Mouse (Mus musculus): ENCODE results near the gene Oxnad1. TPM values are rescaled to one million over a fixed set of nuclear protein-coding genes. Genes with fewer than 3 reads are reported as not detected.

Oxnad1 gene
- 17.7 and 24.5 TPM in 2 replicates for polyA plus RNA-seq (2015; fragmentation: Nextera tagmentation; extraction: Ambion mirVana)

DNA sequence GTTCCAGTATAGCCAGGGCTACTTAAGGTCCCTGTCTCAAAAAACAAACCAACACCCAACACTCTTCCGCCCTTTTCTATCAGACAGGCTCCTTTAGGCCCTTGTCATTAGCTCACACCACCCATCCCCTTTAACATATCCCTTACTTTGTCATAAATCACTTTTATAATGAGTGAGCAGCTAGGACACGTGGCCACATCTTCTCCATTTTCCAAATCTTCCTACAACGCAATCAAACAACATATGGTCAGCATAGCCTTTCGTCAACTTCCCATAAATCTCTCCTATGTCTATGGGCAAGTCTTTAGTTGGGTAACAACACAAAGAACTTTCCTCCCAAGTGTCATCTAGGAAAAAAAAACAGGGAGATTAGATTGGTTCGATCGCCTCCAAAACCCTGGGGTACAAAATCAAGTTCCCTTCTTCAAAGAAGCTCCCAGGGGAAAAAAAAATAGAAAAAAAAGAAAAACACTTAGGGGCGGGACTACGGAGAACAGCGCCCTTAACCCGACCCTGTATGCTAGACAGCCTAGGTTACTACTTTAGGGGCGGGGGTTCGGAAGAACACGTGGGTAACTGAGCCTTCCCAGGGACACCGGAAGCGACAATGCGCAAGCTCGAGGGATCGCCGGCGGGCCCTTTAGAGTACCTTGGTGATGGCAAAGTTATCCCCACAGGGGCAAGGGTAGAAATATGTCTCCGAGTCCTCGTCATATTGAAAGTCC, at the start of gene Oxnad1:
Gene Oxnad1 (plus strand): TSS at position 614 of the 725 bp plus-strand sequence.
- Histone ChIP-seq H3K27ac (peak within 1 kb of the TSS; percentile 91), H3K36me3 (peaks cover 28% of the 10 kb centered on the region), H3K4me1 (replicated peaks) (peaks cover 24% of the 10 kb centered on the region), H3K27me3 (no peaks in the 10 kb centered on the region), H3K9me3 (no peaks in the 10 kb centered on the region), H3K4me2 (peak within 1 kb of the TSS; percentile 79), H3K9ac (peak within 1 kb of the TSS; percentile 82), H3K4me3 (peak within 1 kb of the TSS; percentile 64)
- peak; percentile 97 for ATAC-seq (ENCODE audit: low FRiP score)
- WGBS: 3% methylated on average over 22 of the region's 22 CpGs

DNA sequence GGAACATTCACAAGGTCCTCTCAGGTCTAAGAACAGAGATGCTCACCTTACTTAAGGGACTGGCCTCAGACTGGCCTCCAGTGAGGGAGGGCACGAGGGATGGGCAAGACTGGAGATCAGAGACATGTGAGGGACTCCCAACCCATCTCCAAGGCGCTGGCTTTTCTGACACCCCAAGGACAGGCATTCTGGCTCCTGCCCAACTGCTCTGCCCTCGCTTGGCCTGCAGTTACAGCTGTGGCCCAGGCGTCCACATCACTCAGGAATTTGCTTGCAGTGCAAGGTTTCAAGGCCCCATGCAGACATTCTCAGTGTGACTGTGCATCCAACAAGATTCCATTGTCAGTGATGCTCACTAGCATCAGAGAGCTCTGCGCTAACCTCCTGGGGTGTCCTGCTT, 48.7 kb upstream of the Oxnad1 start:
- 76% methylated on average over 5 of the region's 5 CpGs for WGBS
- no peak overlapping the region for H3K27ac ChIP-seq
- no peak overlapping the region for H3K4me2 ChIP-seq
- H3K4me1 ChIP-seq (replicated peaks): no peaks in the 10 kb centered on the region
- no peaks in the 10 kb centered on the region for H3K27me3 ChIP-seq
- no peak overlapping the region for H3K9ac ChIP-seq
- H3K36me3 ChIP-seq: no peaks in the 10 kb centered on the region
- H3K9me3 ChIP-seq: no peaks in the 10 kb centered on the region
- no peak for ATAC-seq (ENCODE audit: low FRiP score)
- H3K4me3 ChIP-seq: no peak overlapping the region

DNA sequence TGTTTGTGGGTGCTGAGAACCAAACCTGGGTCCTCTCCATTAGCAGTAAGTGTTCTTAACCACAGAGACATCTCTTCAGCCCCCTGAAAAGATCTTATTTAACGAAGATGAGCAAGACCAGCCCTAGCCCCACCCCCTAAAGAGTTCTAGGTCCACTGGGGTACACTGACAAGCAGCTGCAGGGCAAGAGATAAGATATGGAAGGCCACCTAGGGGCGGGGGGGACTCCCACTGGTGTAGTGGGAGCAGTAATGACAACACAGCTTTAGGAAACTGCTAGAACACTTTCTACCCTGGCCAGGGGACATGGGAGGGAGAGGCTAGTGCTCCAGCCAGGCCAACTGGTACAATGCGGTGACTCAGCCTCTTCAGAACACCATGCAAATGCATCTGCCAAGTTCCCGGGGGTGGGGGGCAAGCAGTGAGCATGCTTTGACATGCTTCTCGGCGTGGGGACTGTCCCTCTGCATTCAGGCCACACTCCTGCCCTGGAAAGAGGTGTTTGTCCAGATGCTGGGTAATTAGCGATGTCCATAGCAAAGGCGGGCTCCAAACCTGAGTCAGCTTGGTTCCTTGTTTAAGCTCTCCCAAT, 47.4 kb upstream of the Oxnad1 start:
- H3K9me3 ChIP-seq: no peaks in the 10 kb centered on the region
- H3K4me3 ChIP-seq: no peak overlapping the region
- H3K4me2 ChIP-seq: no peak overlapping the region
- H3K36me3 ChIP-seq: no peaks in the 10 kb centered on the region
- 85% methylated on average over 8 of the region's 8 CpGs for WGBS
- H3K9ac ChIP-seq: no peak overlapping the region
- no peak for ATAC-seq (ENCODE audit: low FRiP score)
- no peak overlapping the region for H3K27ac ChIP-seq
- H3K27me3 ChIP-seq: no peaks in the 10 kb centered on the region
- H3K4me1 ChIP-seq (replicated peaks): no peaks in the 10 kb centered on the region

DNA sequence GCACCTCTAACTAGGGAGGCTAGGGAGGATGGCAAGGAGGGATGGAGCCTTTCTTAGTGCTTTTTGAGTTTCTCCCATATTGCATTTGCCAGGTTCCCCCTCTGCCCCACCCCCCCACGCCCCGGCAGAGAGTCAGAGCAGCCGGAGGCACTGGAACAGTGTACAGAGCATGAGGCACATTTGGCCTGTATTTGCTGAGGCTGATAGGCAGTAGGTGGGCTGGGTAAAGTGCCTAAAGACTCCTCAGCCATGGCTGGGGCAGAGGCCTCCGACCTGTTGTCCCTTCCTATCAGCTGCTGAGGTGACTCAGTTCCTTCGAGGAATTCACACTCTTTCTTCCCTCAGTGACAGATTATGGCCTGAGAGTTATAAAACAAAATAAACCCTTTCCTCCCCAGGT, 43.1 kb upstream of the Oxnad1 start:
- no peaks in the 10 kb centered on the region for H3K27me3 ChIP-seq
- no peaks in the 10 kb centered on the region for H3K9me3 ChIP-seq
- no peak for ATAC-seq (ENCODE audit: low FRiP score)
- H3K4me1 ChIP-seq (replicated peaks): no peaks in the 10 kb centered on the region
- no peak overlapping the region for H3K4me2 ChIP-seq
- H3K9ac ChIP-seq: no peak overlapping the region
- H3K4me3 ChIP-seq: no peak overlapping the region
- H3K27ac ChIP-seq: no peak overlapping the region
- 76% methylated on average over 5 of the region's 5 CpGs for WGBS
- no peaks in the 10 kb centered on the region for H3K36me3 ChIP-seq

DNA sequence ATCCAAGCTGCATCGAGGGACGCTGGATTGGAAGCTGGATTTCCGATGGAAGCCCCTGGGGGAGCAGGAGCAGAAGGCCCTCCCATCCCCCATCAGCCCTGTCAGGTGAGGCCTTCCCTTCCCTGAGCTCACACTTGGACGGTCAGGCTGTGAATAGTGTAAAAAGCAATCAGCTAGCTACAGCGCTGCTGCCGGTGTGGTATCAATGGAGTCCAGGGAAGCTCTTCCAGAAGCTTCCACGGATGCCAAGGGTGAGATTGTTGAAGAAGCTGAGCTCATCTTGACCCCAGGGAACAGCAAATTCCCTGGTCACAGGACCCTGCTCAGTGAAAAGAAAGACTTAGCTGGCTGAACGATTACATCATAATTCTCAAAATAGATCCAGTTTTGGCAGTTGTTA, 38.8 kb upstream of the Oxnad1 start:
- Histone ChIP-seq H3K9me3 (no peaks in the 10 kb centered on the region), H3K4me3 (no peak overlapping the region), H3K4me1 (replicated peaks) (no peaks in the 10 kb centered on the region), H3K36me3 (no peaks in the 10 kb centered on the region), H3K27ac (no peak overlapping the region), H3K9ac (peak overlapping the region; percentile 29; the same call in 1 of the 2 replicates), H3K4me2 (no peak overlapping the region), H3K27me3 (no peaks in the 10 kb centered on the region)
- WGBS: 79% methylated on average over 8 of the region's 8 CpGs
- no peak for ATAC-seq (ENCODE audit: low FRiP score)

DNA sequence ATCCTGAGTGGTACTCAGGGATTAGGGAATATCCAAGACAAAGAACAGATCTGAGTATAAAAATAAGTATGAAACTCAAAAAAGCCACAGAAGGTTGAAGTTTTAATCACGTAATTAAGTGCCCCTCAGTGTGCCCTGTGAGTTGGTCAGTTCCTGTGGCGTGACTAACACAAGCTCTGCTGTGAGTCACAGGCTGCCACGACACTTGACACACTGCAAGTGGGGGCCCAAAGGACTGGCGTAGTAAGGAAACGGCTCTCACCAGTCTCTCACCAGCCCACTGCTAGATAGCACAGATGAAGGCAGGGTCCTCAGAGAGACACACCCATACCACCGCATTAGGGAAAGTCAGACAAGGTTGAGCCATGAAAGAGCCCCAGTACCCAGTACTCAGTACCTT, 35.0 kb upstream of the Oxnad1 start:
- Histone ChIP-seq H3K36me3 (no peaks in the 10 kb centered on the region), H3K27me3 (no peaks in the 10 kb centered on the region), H3K9ac (no peak overlapping the region), H3K4me2 (no peak overlapping the region), H3K27ac (no peak overlapping the region), H3K4me3 (no peak overlapping the region), H3K4me1 (replicated peaks) (no peaks in the 10 kb centered on the region), H3K9me3 (no peaks in the 10 kb centered on the region)
- 88% methylated on average over 6 of the region's 6 CpGs for WGBS
- ATAC-seq (ENCODE audit: low FRiP score): no peak

DNA sequence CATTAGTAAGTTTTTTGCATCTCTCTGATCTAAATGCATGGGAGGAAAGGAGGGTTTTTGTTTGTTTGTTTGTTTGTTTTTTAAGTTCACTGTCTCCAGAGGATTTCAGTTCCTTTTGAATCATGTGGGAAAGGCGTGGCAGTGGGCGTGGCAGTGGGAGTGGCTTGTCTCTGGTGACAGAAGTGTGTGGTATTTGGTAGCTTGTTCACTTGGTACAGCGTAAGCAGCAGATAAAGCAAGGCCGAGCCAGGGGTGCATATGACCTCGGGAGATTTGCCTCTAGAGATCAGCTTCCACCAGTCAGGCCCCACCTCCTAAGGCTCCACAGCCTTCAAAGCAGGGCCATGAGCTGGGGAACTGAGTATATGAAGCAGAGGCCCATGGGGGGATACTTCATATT, 31.3 kb upstream of the Oxnad1 start:
- Histone ChIP-seq H3K36me3 (no peaks in the 10 kb centered on the region), H3K9ac (no peak overlapping the region), H3K4me3 (no peak overlapping the region), H3K4me1 (replicated peaks) (no peaks in the 10 kb centered on the region), H3K27ac (no peak overlapping the region), H3K9me3 (no peaks in the 10 kb centered on the region), H3K4me2 (no peak overlapping the region), H3K27me3 (no peaks in the 10 kb centered on the region)
- no peak for ATAC-seq (ENCODE audit: low FRiP score)
- WGBS: 88% methylated on average over 5 of the region's 5 CpGs

DNA sequence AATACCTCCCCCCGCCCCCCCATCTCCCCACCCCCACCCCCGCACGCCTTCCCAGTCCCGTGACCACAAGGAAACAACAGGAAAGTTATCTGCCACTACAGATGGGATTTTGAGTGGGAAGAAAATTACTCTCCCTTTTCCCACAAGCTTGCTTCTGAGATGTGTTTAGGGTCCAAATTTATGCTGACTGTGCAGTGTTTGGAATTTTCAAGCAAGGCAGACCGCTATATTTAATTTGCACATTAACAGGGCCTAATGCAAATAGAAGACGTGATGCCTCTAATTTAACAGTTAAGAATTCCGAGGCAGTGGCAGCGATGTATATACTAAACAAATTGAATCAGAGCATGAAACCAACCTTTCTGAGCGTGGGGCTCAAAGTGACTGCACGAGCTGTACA, 30.4 kb upstream of the Oxnad1 start:
- Histone ChIP-seq H3K9ac (no peak overlapping the region), H3K27ac (no peak overlapping the region), H3K9me3 (no peaks in the 10 kb centered on the region), H3K4me1 (replicated peaks) (no peaks in the 10 kb centered on the region), H3K27me3 (no peaks in the 10 kb centered on the region), H3K36me3 (no peaks in the 10 kb centered on the region), H3K4me3 (no peak overlapping the region), H3K4me2 (no peak overlapping the region)
- no peak for ATAC-seq (ENCODE audit: low FRiP score)
- WGBS: 72% methylated on average over 10 of the region's 10 CpGs

DNA sequence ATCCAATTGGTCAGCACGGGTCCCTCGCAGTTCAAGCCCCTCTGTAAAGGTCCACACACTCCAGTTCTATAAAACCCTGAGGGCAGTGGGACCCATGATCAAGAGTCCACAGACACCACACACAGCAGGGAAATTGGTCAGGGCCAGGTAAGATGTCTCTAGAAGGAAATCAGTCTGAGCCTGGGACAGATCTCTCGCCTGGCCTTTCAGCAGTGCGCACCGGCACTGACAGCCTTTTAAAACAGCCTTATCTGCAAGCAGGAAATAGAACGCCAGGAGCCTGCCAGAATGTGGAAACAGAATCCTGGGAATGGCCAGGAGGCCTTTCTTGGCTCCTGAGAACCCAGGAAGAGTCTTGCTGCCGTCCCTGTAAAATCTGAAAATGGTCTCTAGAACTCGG, 29.4 kb upstream of the Oxnad1 start:
- Histone ChIP-seq H3K27ac (no peak overlapping the region), H3K27me3 (no peaks in the 10 kb centered on the region), H3K4me2 (no peak overlapping the region), H3K9ac (0 out of 2 replicates have a peak overlapping the region, but pooled peaks have one; percentile 24), H3K36me3 (no peaks in the 10 kb centered on the region), H3K9me3 (no peaks in the 10 kb centered on the region), H3K4me3 (no peak overlapping the region), H3K4me1 (replicated peaks) (no peaks in the 10 kb centered on the region)
- no peak for ATAC-seq (ENCODE audit: low FRiP score)
- 86% methylated on average over 8 of the region's 8 CpGs for WGBS

DNA sequence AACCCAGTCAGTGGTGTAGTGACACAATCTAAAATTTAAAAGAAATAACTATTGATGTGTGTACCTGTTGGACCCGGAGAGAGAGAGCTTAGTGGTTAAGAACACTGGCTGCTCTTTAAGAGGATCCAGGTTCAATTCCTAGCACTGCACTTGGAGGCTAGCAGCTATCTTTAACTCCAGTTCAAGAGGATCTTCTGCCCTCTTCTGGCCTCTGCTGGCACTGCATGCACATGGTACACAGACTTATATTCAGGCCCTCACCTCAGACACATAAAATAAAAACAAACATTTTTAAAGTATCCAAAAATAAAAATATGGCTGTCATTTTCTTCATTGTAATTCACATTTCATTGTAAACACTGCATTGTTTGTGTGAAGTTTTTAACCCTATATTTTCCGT, 28.5 kb upstream of the Oxnad1 start:
- H3K4me1 ChIP-seq (replicated peaks): no peaks in the 10 kb centered on the region
- no peaks in the 10 kb centered on the region for H3K36me3 ChIP-seq
- no peak overlapping the region for H3K4me3 ChIP-seq
- no peak for ATAC-seq (ENCODE audit: low FRiP score)
- H3K27ac ChIP-seq: no peak overlapping the region
- H3K9me3 ChIP-seq: no peaks in the 10 kb centered on the region
- H3K9ac ChIP-seq: no peak overlapping the region
- WGBS: 97% methylated on average over 2 of the region's 2 CpGs
- no peaks in the 10 kb centered on the region for H3K27me3 ChIP-seq
- H3K4me2 ChIP-seq: no peak overlapping the region

DNA sequence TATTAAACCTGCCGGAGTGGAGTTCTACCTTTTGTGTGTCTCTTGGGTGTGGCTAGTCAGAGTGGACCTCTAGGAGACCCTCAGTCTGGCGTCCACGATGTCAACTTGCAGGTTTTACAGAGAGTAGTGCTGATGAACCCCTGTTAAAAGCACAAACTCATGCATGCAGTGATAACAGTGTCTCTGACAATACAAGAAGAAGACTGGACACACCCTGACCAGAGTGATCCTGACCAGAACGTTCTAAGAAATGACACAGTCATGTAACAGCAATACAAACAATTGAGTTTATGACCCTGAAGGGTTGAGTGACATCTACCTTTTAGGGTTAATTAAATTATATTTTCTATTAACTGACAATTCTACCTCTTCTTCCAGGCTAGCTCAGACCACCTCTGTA, 27.5 kb upstream of the Oxnad1 start:
- no peak overlapping the region for H3K4me2 ChIP-seq
- no peak overlapping the region for H3K27ac ChIP-seq
- 88% methylated on average over 4 of the region's 4 CpGs for WGBS
- H3K9ac ChIP-seq: no peak overlapping the region
- H3K36me3 ChIP-seq: no peaks in the 10 kb centered on the region
- no peaks in the 10 kb centered on the region for H3K9me3 ChIP-seq
- H3K27me3 ChIP-seq: no peaks in the 10 kb centered on the region
- no peak overlapping the region for H3K4me3 ChIP-seq
- ATAC-seq (ENCODE audit: low FRiP score): no peak
- H3K4me1 ChIP-seq (replicated peaks): no peaks in the 10 kb centered on the region

DNA sequence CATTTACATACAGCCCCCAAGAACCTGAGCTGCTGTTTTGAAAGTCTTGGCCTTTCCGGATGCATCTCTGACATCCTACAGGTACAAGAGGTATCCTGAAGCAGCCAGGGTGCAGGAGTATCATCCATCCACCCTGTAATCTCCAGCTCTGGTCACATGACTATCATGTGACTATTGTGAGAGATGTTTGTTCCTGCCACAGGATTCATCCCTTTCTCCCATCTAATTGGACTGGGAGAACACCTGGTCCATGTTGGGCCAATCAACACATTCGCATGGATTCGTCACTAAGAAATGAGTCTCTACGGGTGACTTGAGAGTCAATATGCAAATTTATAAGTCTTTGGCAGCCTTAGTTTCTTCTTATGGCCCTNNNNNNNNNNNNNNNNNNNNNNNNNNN, 23.8 kb upstream of the Oxnad1 start:
- Histone ChIP-seq H3K9me3 (peaks cover 14% of the 10 kb centered on the region; the same call in 1 of the 2 replicates), H3K4me3 (no peak overlapping the region), H3K4me1 (replicated peaks) (no peaks in the 10 kb centered on the region), H3K27ac (no peak overlapping the region), H3K36me3 (no peaks in the 10 kb centered on the region), H3K27me3 (no peaks in the 10 kb centered on the region), H3K4me2 (no peak overlapping the region), H3K9ac (no peak overlapping the region)
- ATAC-seq (ENCODE audit: low FRiP score): no peak
- 93% methylated on average over 4 of the region's 4 CpGs for WGBS

DNA sequence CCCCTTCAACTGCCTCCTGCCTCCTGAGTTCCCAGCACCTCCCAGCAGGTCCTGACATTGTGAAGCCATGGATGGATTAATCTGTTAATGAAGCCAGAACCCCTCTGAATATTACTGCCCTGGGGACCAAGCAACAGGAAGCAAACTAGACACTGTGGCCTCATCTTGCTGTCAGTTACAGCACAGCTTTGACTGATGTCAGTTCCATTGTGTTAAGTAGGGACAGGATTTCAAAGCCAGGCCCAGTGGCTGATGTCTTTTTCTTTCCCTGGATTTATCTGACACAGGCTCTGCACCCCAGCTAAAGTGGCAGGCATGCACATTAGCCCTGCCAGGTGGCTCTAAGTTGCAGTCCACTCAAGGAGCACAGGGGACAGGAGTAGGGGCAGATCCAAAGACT, 12.4 kb upstream of the Oxnad1 start:
- no peaks in the 10 kb centered on the region for H3K27me3 ChIP-seq
- H3K36me3 ChIP-seq: no peaks in the 10 kb centered on the region
- H3K4me2 ChIP-seq: no peak overlapping the region
- no peaks in the 10 kb centered on the region for H3K9me3 ChIP-seq
- no peak overlapping the region for H3K4me3 ChIP-seq
- no peaks in the 10 kb centered on the region for H3K4me1 ChIP-seq (replicated peaks)
- no peak overlapping the region for H3K27ac ChIP-seq
- no peak for ATAC-seq (ENCODE audit: low FRiP score)
- no peak overlapping the region for H3K9ac ChIP-seq

Data from hindbrain, embryonic 13.5 days (tissue).